Mouse (Mus musculus): ENCODE measurements around the gene Ankrd1.

- no peak for TF ChIP-seq POLR2A (IDR thresholded peaks at IDR 0.05; ENCODE audit: low read depth, low read length)
- TF ChIP-seq CTCF (IDR thresholded peaks at IDR 0.05; ENCODE audit: extremely low read depth, insufficient read length, insufficient replicate concordance, low read depth, low read length): no peak
Measured at GRCm38 (mm10) chr19:36133064-36133463, 13.2 kb upstream of the Ankrd1 start.

Data from small intestine, adult 2 months (tissue).